Mouse (Mus musculus): ENCODE data around the gene Wars.

The Wars gene

DNA sequence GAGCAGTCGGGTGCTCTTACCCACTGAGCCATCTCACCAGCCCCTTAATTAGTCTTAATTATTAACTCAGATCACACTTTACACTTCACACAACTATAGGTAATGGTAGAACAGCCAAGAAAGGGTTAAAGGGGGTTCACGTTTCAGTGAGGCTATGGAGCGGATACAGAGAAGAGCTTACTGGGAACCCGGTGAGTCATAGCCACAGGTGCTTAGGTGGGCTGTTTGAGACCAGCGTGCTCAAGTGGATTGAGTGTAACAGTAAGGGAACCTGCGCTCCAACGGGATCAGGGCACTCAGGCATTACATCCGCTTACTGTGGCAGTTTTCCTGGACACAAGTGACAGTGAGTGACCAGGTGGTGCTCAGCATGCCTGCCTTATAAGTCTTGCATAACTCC lies 70.9 kb downstream of the Wars start:
- no peak for DNase-seq

GRCm38 (mm10) chr12:108820461-108820860 lies 73.5 kb downstream of the Wars start:
- no peak for DNase-seq

- no peak for DNase-seq
These were observed 77.4 kb downstream of the Wars start for GRCm38 (mm10) chr12:108816569-108816968.

DNA sequence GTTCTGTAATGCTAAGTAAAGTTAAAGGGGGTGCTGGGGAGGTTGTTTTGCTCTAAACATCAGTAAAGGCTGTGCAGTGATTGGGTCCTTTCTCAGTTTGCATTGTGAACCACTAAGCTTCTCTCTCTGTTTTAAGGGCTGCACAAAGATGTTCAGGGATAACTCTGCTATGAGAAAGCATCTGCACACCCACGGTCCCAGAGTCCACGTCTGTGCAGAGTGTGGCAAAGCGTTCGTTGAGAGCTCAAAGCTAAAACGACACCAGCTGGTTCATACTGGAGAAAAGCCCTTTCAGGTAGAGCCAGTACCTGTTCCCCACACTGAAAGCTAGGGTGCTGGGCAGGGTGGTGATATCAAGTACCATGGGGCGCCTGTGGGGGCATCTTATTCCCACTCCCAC lies 79.5 kb downstream of the Wars start:
- DNase-seq: no peak

DNA sequence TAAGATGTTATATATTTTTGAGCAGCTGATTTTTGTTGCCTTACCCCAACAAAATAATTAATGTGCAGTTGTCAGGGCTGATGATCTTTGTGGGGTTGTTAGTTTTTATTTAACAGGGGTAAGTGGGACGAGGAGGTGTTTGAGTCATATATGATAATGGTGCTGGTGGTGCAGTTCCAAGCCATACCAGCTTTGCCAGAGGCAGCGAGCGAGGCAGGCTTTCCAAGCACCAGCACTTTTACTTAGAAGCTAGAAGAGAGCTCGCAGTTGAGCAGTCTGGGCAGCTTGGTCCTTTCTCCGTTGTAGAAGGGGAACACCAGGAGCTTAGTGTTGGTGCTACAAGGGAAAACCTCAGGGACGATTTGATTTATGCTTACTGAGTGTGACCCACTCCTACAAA lies 81.5 kb downstream of the Wars start:
- DNase-seq: no peak

- DNase-seq: no peak
These were observed 82.8 kb downstream of the Wars start for GRCm38 (mm10) chr12:108811133-108811532.

- DNase-seq: no peak
These were observed 83.7 kb downstream of the Wars start for GRCm38 (mm10) chr12:108810309-108810708.
